Mouse (Mus musculus) olfactory bulb, adult 2 months (tissue): Measurements from ENCODE around the gene H1foo. TPM values are rescaled to one million over a fixed set of nuclear protein-coding genes. Genes with fewer than 3 reads are reported as not detected.

Source experiments
- H3K27ac ChIP-seq: fragments of 200-500 bp; 2 replicates; pipeline ENCODE4 v1.5.1; 2012; ENCODE audit warnings: low read depth, low read length; ENCODE audit not compliant: insufficient read depth
- H3K4me1 ChIP-seq: fragments of 200-500 bp; 2 replicates; pipeline ENCODE4 v1.6.1; 2012; ENCODE audit warnings: low read length; ENCODE audit not compliant: control insufficient read depth, insufficient read depth
- H3K4me3 ChIP-seq: fragments of 200-500 bp; 2 replicates; pipeline ENCODE4 v1.5.1; 2012; ENCODE audit warnings: mild to moderate bottlenecking, low read depth, low read length, moderate library complexity; ENCODE audit not compliant: insufficient read depth
- CTCF ChIP-seq: fragments of 200-500 bp; IDR thresholded peaks from 2 replicates; pipeline ENCODE4 v1.5.1; 2012; ENCODE audit warnings: low read depth, mild to moderate bottlenecking, low read length, moderate library complexity; ENCODE audit not compliant: insufficient read depth
- POLR2A ChIP-seq: fragments of 200-500 bp; IDR thresholded peaks from 2 replicates; pipeline ENCODE4 v1.6.1; 2012; ENCODE audit warnings: mild to moderate bottlenecking, low read depth, low read length, moderate library complexity; ENCODE audit not compliant: insufficient read depth
- WGBS: fragments of 180-500 bp; shearing (Covaris S2); methylation state at CpG from one replicate; pipeline ENCODE4 v1.1.7; 2018; 5-methylcytosine and 5-hydroxymethylcytosine counted together
- polyA plus RNA-seq: library from polyadenylated mRNA; stranded (reverse); fragments of >200 nt; gene quantifications from 2 replicates; pipeline ENCODE4 v1.2.4, GENCODE M21; 2012; ENCODE audit warnings: low replicate concordance; ENCODE audit not compliant: missing spikeins, insufficient read depth, insufficient read length

H1foo gene
- polyA plus RNA-seq, 1 experiment = not detected

- Histone ChIP-seq H3K4me3 (no peak overlapping the region), H3K4me1 (peaks cover 67% of the 10 kb centered on the region), H3K27ac (no peak overlapping the region)
- 70% methylated on average over 12 of the region's 12 CpGs for WGBS
- no peak for TF ChIP-seq POLR2A
- no peak for TF ChIP-seq CTCF
These were observed 41.8 kb downstream of the H1foo start for GRCm38 (mm10) chr6:115986472-115987095.

GRCm38 (mm10) chr6:115987096-115987747, 42.5 kb downstream of the H1foo start:
- H3K27ac ChIP-seq = no peak overlapping the region
- H3K4me1 ChIP-seq = peaks cover 73% of the 10 kb centered on the region
- 76% methylated on average over 9 of the region's 9 CpGs for WGBS
- H3K4me3 ChIP-seq = no peak overlapping the region
- TF ChIP-seq CTCF (no peak), POLR2A (no peak)

GRCm38 (mm10) chr6:115989032-115989431, 44.3 kb downstream of the H1foo start:
- Histone ChIP-seq H3K4me3 (no peak overlapping the region), H3K4me1 (peaks cover 68% of the 10 kb centered on the region), H3K27ac (no peak overlapping the region)
- WGBS = 87% methylated on average over 5 of the region's 5 CpGs
- no peak for TF ChIP-seq CTCF
- no peak for TF ChIP-seq POLR2A

GRCm38 (mm10) chr6:115989607-115990006, 44.9 kb downstream of the H1foo start:
- no peak overlapping the region for H3K27ac ChIP-seq
- TF ChIP-seq CTCF (no peak), POLR2A (no peak)
- WGBS = 48% methylated on average over 4 of the region's 4 CpGs
- no peak overlapping the region for H3K4me3 ChIP-seq
- peaks cover 72% of the 10 kb centered on the region for H3K4me1 ChIP-seq

- peaks cover 70% of the 10 kb centered on the region for H3K4me1 ChIP-seq
- no peak overlapping the region for H3K4me3 ChIP-seq
- TF ChIP-seq POLR2A = no peak
- no peak for TF ChIP-seq CTCF
- 41% methylated on average over 3 of the region's 3 CpGs for WGBS
- no peak overlapping the region for H3K27ac ChIP-seq
These were observed 45.3 kb downstream of the H1foo start for GRCm38 (mm10) chr6:115990056-115990455.

- H3K4me3 ChIP-seq = no peak overlapping the region
- peaks cover 69% of the 10 kb centered on the region for H3K4me1 ChIP-seq
- no peak for TF ChIP-seq CTCF
- H3K27ac ChIP-seq = no peak overlapping the region
- 89% methylated on average over 9 of the region's 9 CpGs for WGBS
These were observed 45.7 kb downstream of the H1foo start for GRCm38 (mm10) chr6:115990479-115990878.

- TF ChIP-seq CTCF = no peak
- TF ChIP-seq POLR2A = no peak
- H3K4me3 ChIP-seq = 0 out of 2 replicates have a peak overlapping the region, but pooled peaks have one; percentile 5
- WGBS = 51% methylated on average over 13 of the region's 13 CpGs
- no peak overlapping the region for H3K27ac ChIP-seq
- peaks cover 66% of the 10 kb centered on the region for H3K4me1 ChIP-seq
These were observed 46.6 kb downstream of the H1foo start for GRCm38 (mm10) chr6:115991108-115991880.

GRCm38 (mm10) chr6:115991881-115992620, 47.3 kb downstream of the H1foo start:
- no peak for TF ChIP-seq CTCF
- no peak for TF ChIP-seq POLR2A
- Histone ChIP-seq H3K4me1 (peaks cover 61% of the 10 kb centered on the region), H3K27ac (no peak overlapping the region), H3K4me3 (peak overlapping the region; percentile 5; the same call in 1 of the 2 replicates)
- 62% methylated on average over 10 of the region's 10 CpGs for WGBS

GRCm38 (mm10) chr6:115992981-115993380, 48.2 kb downstream of the H1foo start:
- TF ChIP-seq POLR2A (no peak), CTCF (no peak)
- H3K4me1 ChIP-seq = peaks cover 59% of the 10 kb centered on the region
- WGBS = 66% methylated on average over 6 of the region's 6 CpGs
- H3K4me3 ChIP-seq = peak overlapping the region; percentile 49
- H3K27ac ChIP-seq = no peak overlapping the region
